Mouse (Mus musculus) monocyte, adult 2 months (primary cell): ENCODE results near the gene Foxn1.

ENCODE experiments used
- DNase-seq, 2 experiments: peaks; one replicate each; pipeline ENCODE4 v3.0.0; 2022; ENCODE audit warnings: low spot score in 2 of 2, low read depth in 1 of 2

Foxn1 gene

GRCm38 (mm10) chr11:78332676-78333075, 53.7 kb downstream of the Foxn1 start:
- DNase-seq: no peak

GRCm38 (mm10) chr11:78328512-78329056, 57.8 kb downstream of the Foxn1 start:
- no peak for DNase-seq

GRCm38 (mm10) chr11:78327634-78328511, 58.5 kb downstream of the Foxn1 start, which contains the start of gene Pigs:
TSS of gene Pigs (plus strand) at chr11:78328415.
- peak; percentile 81 to 90 for DNase-seq

GRCm38 (mm10) chr11:78327215-78327614, 59.1 kb downstream of the Foxn1 start:
- DNase-seq: no peak

GRCm38 (mm10) chr11:78324965-78325364, 61.4 kb downstream of the Foxn1 start:
- no peak for DNase-seq

GRCm38 (mm10) chr11:78324000-78324785, 62.2 kb downstream of the Foxn1 start:
- DNase-seq: no peak

- peak in 1 of 2 experiments; percentile 50 for DNase-seq
Measured at GRCm38 (mm10) chr11:78322860-78323259, 63.5 kb downstream of the Foxn1 start, which contains the start of gene Aldoc. TSS of gene Aldoc (plus strand) at chr11:78322968.

GRCm38 (mm10) chr11:78322076-78322831, 64.1 kb downstream of the Foxn1 start:
- no peak for DNase-seq

- no peak for DNase-seq
Measured at GRCm38 (mm10) chr11:78318411-78318810, 67.9 kb downstream of the Foxn1 start.

- DNase-seq: no peak
Measured at GRCm38 (mm10) chr11:78313662-78314061, 72.7 kb downstream of the Foxn1 start.

- DNase-seq: no peak
Measured at GRCm38 (mm10) chr11:78310861-78311511, 75.4 kb downstream of the Foxn1 start.
